Mouse (Mus musculus): ENCODE results near the gene 9930022D16Rik.
A peak's percentile ranks its signal among the peaks of the same experiment; 100 is the strongest.

9930022D16Rik gene

GRCm38 (mm10) chr11:109417472-109418040 lies 3.8 kb downstream of the 9930022D16Rik start:
- DNase-seq (ENCODE audit: low spot score in 2 of 2), result no peak

- DNase-seq (ENCODE audit: low spot score in 2 of 2), result no peak
These were observed 5.7 kb downstream of the 9930022D16Rik start for GRCm38 (mm10) chr11:109419461-109419860.

GRCm38 (mm10) chr11:109419961-109420566 lies 6.3 kb downstream of the 9930022D16Rik start:
- DNase-seq (ENCODE audit: low spot score in 2 of 2), result no peak

GRCm38 (mm10) chr11:109420567-109420962 lies 6.8 kb downstream of the 9930022D16Rik start:
- DNase-seq (ENCODE audit: low spot score in 2 of 2), result no peak

GRCm38 (mm10) chr11:109421205-109421604 lies 7.5 kb downstream of the 9930022D16Rik start:
- no peak for DNase-seq (ENCODE audit: low spot score in 2 of 2)

GRCm38 (mm10) chr11:109422263-109422662 lies 8.5 kb downstream of the 9930022D16Rik start:
- no peak for DNase-seq (ENCODE audit: low spot score in 2 of 2)

- DNase-seq (ENCODE audit: low spot score in 2 of 2), result no peak
These were observed 9.6 kb downstream of the 9930022D16Rik start for GRCm38 (mm10) chr11:109423294-109423693.

GRCm38 (mm10) chr11:109425392-109426271 lies 11.9 kb downstream of the 9930022D16Rik start, which contains the start of gene Amz2:
Gene Amz2, plus strand, starts transcription at chr11:109425946.
- peak; percentile 95 to 97 for DNase-seq (ENCODE audit: low spot score in 2 of 2)

- DNase-seq (ENCODE audit: low spot score in 2 of 2), result no peak
These were observed 12.5 kb downstream of the 9930022D16Rik start for GRCm38 (mm10) chr11:109426272-109426586.

GRCm38 (mm10) chr11:109427353-109427752 lies 13.6 kb downstream of the 9930022D16Rik start:
- DNase-seq (ENCODE audit: low spot score in 2 of 2), result no peak

- no peak for DNase-seq (ENCODE audit: low spot score in 2 of 2)
These were observed 20.6 kb downstream of the 9930022D16Rik start for GRCm38 (mm10) chr11:109434233-109434798.

GRCm38 (mm10) chr11:109436889-109437288 lies 23.2 kb downstream of the 9930022D16Rik start:
- DNase-seq (ENCODE audit: low spot score in 2 of 2), result no peak

GRCm38 (mm10) chr11:109439209-109439608 lies 25.5 kb downstream of the 9930022D16Rik start:
- no peak for DNase-seq (ENCODE audit: low spot score in 2 of 2)

- DNase-seq (ENCODE audit: low spot score in 2 of 2), result peak; percentile 26 to 48
These were observed 26.2 kb downstream of the 9930022D16Rik start for GRCm38 (mm10) chr11:109439829-109440340.

- no peak for DNase-seq (ENCODE audit: low spot score in 2 of 2)
These were observed 26.9 kb downstream of the 9930022D16Rik start for GRCm38 (mm10) chr11:109440641-109441040.

GRCm38 (mm10) chr11:109441119-109441518 lies 27.4 kb downstream of the 9930022D16Rik start:
- DNase-seq (ENCODE audit: low spot score in 2 of 2), result no peak

- no peak for DNase-seq (ENCODE audit: low spot score in 2 of 2)
These were observed 28.5 kb downstream of the 9930022D16Rik start for GRCm38 (mm10) chr11:109442166-109442730.

GRCm38 (mm10) chr11:109443468-109444263 lies 29.9 kb downstream of the 9930022D16Rik start:
- DNase-seq (ENCODE audit: low spot score in 2 of 2), result no peak

- no peak for DNase-seq (ENCODE audit: low spot score in 2 of 2)
These were observed 30.9 kb downstream of the 9930022D16Rik start for GRCm38 (mm10) chr11:109444600-109444999.

- no peak for DNase-seq (ENCODE audit: low spot score in 2 of 2)
These were observed 31.8 kb downstream of the 9930022D16Rik start for GRCm38 (mm10) chr11:109445438-109446035.

Data from right cerebral cortex, postnatal 36 days (tissue).